Mouse (Mus musculus) midbrain, embryonic 15.5 days (tissue): Measurements from ENCODE around the gene Nebl. TPM values are rescaled to one million over a fixed set of nuclear protein-coding genes. Genes with fewer than 3 reads are reported as not detected.

Source experiments
- ATAC-seq: fragments of 200-750 bp; cut with Nextera tagmentation; replicated peaks from 2 replicates; pipeline ENCODE4 v1.8.0; 2017; ENCODE audit warnings: moderate TSS enrichment
- H3K27ac ChIP-seq: fragments of 300-500 bp; sonication (generic); 2 replicates; pipeline ENCODE4 v1.5.1; 2015; ENCODE audit warnings: mild to moderate bottlenecking, inconsistent platforms
- H3K27me3 ChIP-seq: fragments of 300-500 bp; sonication (generic); replicated peaks from 2 replicates; pipeline ENCODE4 v1.6.1; 2015; ENCODE audit warnings: inconsistent platforms
- H3K36me3 ChIP-seq: fragments of 300-500 bp; sonication (generic); replicated peaks from 2 replicates; pipeline ENCODE4 v1.6.1; 2015; ENCODE audit warnings: inconsistent platforms
- H3K4me1 ChIP-seq: fragments of 300-500 bp; sonication (generic); 2 replicates; pipeline ENCODE4 v1.6.1; 2015; ENCODE audit warnings: inconsistent platforms
- H3K4me2 ChIP-seq: fragments of 300-500 bp; sonication (generic); 2 replicates; pipeline ENCODE4 v1.6.1; 2015; ENCODE audit warnings: inconsistent platforms, mild to moderate bottlenecking, moderate library complexity
- H3K4me3 ChIP-seq: fragments of 300-500 bp; sonication (generic); 2 replicates; pipeline ENCODE4 v1.5.1; 2015; ENCODE audit warnings: mild to moderate bottlenecking, inconsistent platforms
- H3K9ac ChIP-seq: fragments of 300-500 bp; sonication (generic); 2 replicates; pipeline ENCODE4 v1.6.1; 2015; ENCODE audit warnings: mild to moderate bottlenecking, inconsistent platforms
- H3K9me3 ChIP-seq: fragments of 300-500 bp; sonication (generic); 2 replicates; pipeline ENCODE4 v1.6.1; 2016; ENCODE audit warnings: inconsistent platforms
- WGBS: fragments of 180-500 bp; shearing (Covaris S2); methylation state at CpG from one replicate; pipeline ENCODE4 v1.1.7; 2015; ENCODE audit warnings: mixed read lengths; 5-methylcytosine and 5-hydroxymethylcytosine counted together
- polyA plus RNA-seq: library from polyadenylated mRNA; unstranded; fragments of >200 nt; fragmentation: Nextera tagmentation; extraction: Ambion mirVana; gene quantifications from 2 replicates; pipeline ENCODE4 v1.2.1, GENCODE M21; 2015

The Nebl gene
- polyA plus RNA-seq, 1 experiment from 2014 or later = 11.7 TPM

DNA sequence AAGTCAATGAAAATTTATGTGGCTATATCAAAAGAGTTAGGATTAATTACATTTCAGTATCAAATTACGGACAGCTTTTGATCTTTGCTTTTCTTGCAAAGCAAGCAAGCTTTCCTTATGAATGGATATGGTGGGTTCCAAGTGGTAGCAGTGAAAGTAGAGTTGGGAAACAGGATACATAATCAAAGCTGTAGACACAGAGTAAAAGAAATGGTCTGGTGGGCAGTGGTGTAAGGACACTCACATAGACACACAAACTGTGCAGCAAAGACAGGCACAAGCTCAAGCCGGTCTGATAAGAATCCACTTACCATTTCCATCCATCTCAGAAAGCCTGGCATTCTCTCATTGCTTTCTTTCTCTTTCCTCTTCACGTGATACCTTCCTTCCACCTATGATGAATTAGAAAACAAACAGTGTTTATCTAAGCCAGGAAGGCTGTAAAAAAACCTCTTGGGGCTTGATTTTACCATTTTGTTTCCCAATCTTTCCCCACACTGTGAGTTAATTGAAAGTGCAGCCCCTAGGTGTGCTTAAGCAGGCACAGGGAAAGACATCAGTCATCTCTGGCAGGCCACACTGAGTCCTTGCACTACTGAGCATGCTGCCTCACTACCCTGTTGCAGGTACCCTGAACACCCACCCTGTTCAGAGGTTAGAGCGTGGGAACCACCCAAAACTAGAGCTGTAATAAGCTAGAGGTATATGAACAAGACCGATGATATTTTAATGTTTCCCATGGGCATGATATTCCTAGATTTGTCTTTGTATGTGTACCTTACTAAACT, 205.3 kb downstream of the Nebl start:
- Histone ChIP-seq H3K4me1 (peaks cover 18% of the 10 kb centered on the region), H3K27me3 (0 out of 2 replicates have a peak, but pooled peaks cover 2% of the 10 kb centered on the region), H3K27ac (no peak overlapping the region), H3K9me3 (no peaks in the 10 kb centered on the region), H3K4me3 (no peak overlapping the region), H3K36me3 (no peaks in the 10 kb centered on the region), H3K9ac (no peak overlapping the region), H3K4me2 (no peak overlapping the region)
- no peak for ATAC-seq
- WGBS = 80% methylated on average over 5 of the region's 5 CpGs

GRCm38 (mm10) chr2:17525211-17525610, 206.1 kb downstream of the Nebl start:
- peak; percentile 77 for ATAC-seq
- 0 out of 2 replicates have a peak, but pooled peaks cover 2% of the 10 kb centered on the region for H3K27me3 ChIP-seq
- peaks cover 18% of the 10 kb centered on the region for H3K4me1 ChIP-seq
- no peaks in the 10 kb centered on the region for H3K36me3 ChIP-seq
- H3K9ac ChIP-seq = no peak overlapping the region
- H3K27ac ChIP-seq = no peak overlapping the region
- WGBS = 32% methylated on average over 4 of the region's 4 CpGs
- no peak overlapping the region for H3K4me3 ChIP-seq
- H3K9me3 ChIP-seq = no peaks in the 10 kb centered on the region
- no peak overlapping the region for H3K4me2 ChIP-seq

DNA sequence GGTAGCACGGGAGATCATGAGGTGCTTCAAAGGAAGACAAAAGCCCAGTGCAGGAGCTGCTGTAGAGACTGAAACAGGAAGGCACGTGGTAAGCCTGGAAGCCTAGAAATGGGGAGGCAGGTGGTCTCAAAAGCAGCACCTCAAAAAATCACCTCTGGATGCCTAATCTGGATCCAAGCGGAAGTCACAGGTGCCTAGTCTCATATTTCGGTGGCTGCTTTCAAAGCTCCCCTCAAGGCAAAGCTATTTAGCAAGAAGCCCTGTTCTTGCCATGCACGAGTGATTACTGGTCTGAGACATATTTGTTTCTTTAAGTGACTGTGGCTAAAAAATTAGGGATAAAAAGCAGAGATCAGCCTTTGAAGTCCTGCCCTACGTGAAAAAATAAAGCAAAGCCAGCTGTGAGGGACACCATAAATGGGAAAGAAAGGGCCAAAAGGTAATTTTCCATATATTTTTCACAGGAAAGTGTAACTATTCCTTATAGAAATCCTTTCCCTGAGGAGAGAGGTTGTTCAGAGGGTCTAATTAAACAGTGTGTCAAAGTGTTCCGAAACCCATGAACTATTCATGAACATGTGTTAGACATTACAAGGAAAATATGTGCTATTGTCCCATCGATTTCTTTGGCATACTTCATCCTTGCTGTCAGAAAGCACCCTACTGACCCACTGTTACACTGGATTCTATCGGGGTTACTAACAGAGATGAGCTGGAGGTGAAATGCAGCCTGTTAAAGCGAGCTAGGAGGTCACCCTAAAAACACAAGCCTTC, 206.9 kb downstream of the Nebl start:
- no peak overlapping the region for H3K4me3 ChIP-seq
- no peaks in the 10 kb centered on the region for H3K9me3 ChIP-seq
- 35% methylated on average over 10 of the region's 10 CpGs for WGBS
- H3K36me3 ChIP-seq = no peaks in the 10 kb centered on the region
- ATAC-seq = peak; percentile 50
- no peak overlapping the region for H3K27ac ChIP-seq
- no peak overlapping the region for H3K4me2 ChIP-seq
- no peak overlapping the region for H3K9ac ChIP-seq
- H3K4me1 ChIP-seq = peaks cover 18% of the 10 kb centered on the region
- no peaks in the 10 kb centered on the region for H3K27me3 ChIP-seq

- no peak for ATAC-seq
- Histone ChIP-seq H3K9me3 (no peaks in the 10 kb centered on the region), H3K4me2 (no peak overlapping the region), H3K9ac (no peak overlapping the region), H3K36me3 (no peaks in the 10 kb centered on the region), H3K4me1 (peaks cover 18% of the 10 kb centered on the region), H3K27ac (no peak overlapping the region), H3K4me3 (no peak overlapping the region), H3K27me3 (no peaks in the 10 kb centered on the region)
- 54% methylated on average over 4 of the region's 4 CpGs for WGBS
These were observed 207.5 kb downstream of the Nebl start for GRCm38 (mm10) chr2:17523791-17524190.

GRCm38 (mm10) chr2:17515686-17516085, 215.6 kb downstream of the Nebl start:
- 83% methylated on average over 2 of the region's 2 CpGs for WGBS
- Histone ChIP-seq H3K4me1 (peaks cover 9% of the 10 kb centered on the region; the same call in 1 of the 2 replicates), H3K27me3 (no peaks in the 10 kb centered on the region), H3K27ac (no peak overlapping the region), H3K4me3 (no peak overlapping the region), H3K4me2 (no peak overlapping the region), H3K9me3 (no peaks in the 10 kb centered on the region), H3K36me3 (no peaks in the 10 kb centered on the region), H3K9ac (no peak overlapping the region)
- ATAC-seq = 0 out of 2 replicates have a peak, but pooled peaks have one; percentile 27

- H3K27ac ChIP-seq = no peak overlapping the region
- H3K4me3 ChIP-seq = no peak overlapping the region
- H3K4me2 ChIP-seq = peak overlapping the region; percentile 28; the same call in 1 of the 2 replicates
- no peaks in the 10 kb centered on the region for H3K27me3 ChIP-seq
- H3K4me1 ChIP-seq = peaks cover 9% of the 10 kb centered on the region; the same call in 1 of the 2 replicates
- 36% methylated on average over 12 of the region's 12 CpGs for WGBS
- no peaks in the 10 kb centered on the region for H3K36me3 ChIP-seq
- ATAC-seq = 0 out of 2 replicates have a peak, but pooled peaks have one; percentile 31
- no peaks in the 10 kb centered on the region for H3K9me3 ChIP-seq
- H3K9ac ChIP-seq = no peak overlapping the region
These were observed 216.5 kb downstream of the Nebl start for GRCm38 (mm10) chr2:17514765-17515164.

- ATAC-seq = no peak
- H3K4me2 ChIP-seq = no peak overlapping the region
- H3K27me3 ChIP-seq = no peaks in the 10 kb centered on the region
- peaks cover 9% of the 10 kb centered on the region; the same call in 1 of the 2 replicates for H3K4me1 ChIP-seq
- no peak overlapping the region for H3K27ac ChIP-seq
- 53% methylated on average over 1 of the region's 1 CpGs for WGBS
- no peaks in the 10 kb centered on the region for H3K9me3 ChIP-seq
- H3K9ac ChIP-seq = no peak overlapping the region
- H3K36me3 ChIP-seq = no peaks in the 10 kb centered on the region
- no peak overlapping the region for H3K4me3 ChIP-seq
These were observed 221.3 kb downstream of the Nebl start for GRCm38 (mm10) chr2:17509942-17510341.

DNA sequence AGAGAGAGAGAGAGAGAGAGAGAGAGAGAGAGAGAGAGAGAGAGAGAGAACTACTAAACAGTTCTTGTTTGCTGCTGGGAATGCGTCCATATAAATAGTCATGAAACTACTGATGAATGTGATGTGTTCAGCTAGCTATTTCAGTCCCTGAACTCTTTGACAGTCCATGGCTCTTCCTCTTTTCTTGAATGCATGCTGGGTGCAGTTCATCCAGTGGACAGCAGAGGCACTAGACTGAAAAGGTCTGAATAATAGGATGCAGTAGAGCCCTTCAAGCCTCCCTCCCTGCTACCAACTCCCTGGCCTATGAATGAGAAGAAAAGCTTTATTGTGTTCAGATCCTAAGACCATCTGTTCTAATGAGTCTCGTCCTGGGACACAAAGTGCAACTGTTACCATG, 223.9 kb downstream of the Nebl start:
- no peaks in the 10 kb centered on the region for H3K27me3 ChIP-seq
- H3K36me3 ChIP-seq = no peaks in the 10 kb centered on the region
- H3K9me3 ChIP-seq = no peaks in the 10 kb centered on the region
- WGBS = 79% methylated on average over 2 of the region's 2 CpGs
- ATAC-seq = no peak
- no peak overlapping the region for H3K4me3 ChIP-seq
- H3K4me2 ChIP-seq = no peak overlapping the region
- no peak overlapping the region for H3K27ac ChIP-seq
- H3K4me1 ChIP-seq = no peaks in the 10 kb centered on the region
- H3K9ac ChIP-seq = no peak overlapping the region

GRCm38 (mm10) chr2:17504115-17504774, 227.0 kb downstream of the Nebl start:
- ATAC-seq = no peak
- WGBS = 83% methylated on average over 6 of the region's 6 CpGs
- no peaks in the 10 kb centered on the region for H3K27me3 ChIP-seq
- no peak overlapping the region for H3K4me2 ChIP-seq
- H3K4me1 ChIP-seq = no peaks in the 10 kb centered on the region
- no peak overlapping the region for H3K27ac ChIP-seq
- no peaks in the 10 kb centered on the region for H3K9me3 ChIP-seq
- no peak overlapping the region for H3K4me3 ChIP-seq
- H3K9ac ChIP-seq = no peak overlapping the region
- H3K36me3 ChIP-seq = no peaks in the 10 kb centered on the region

GRCm38 (mm10) chr2:17501075-17501474, 230.2 kb downstream of the Nebl start:
- Histone ChIP-seq H3K4me2 (no peak overlapping the region), H3K9ac (no peak overlapping the region), H3K36me3 (no peaks in the 10 kb centered on the region), H3K9me3 (no peaks in the 10 kb centered on the region), H3K27me3 (no peaks in the 10 kb centered on the region), H3K27ac (no peak overlapping the region), H3K4me1 (no peaks in the 10 kb centered on the region), H3K4me3 (no peak overlapping the region)
- 94% methylated on average over 3 of the region's 3 CpGs for WGBS
- ATAC-seq = no peak

DNA sequence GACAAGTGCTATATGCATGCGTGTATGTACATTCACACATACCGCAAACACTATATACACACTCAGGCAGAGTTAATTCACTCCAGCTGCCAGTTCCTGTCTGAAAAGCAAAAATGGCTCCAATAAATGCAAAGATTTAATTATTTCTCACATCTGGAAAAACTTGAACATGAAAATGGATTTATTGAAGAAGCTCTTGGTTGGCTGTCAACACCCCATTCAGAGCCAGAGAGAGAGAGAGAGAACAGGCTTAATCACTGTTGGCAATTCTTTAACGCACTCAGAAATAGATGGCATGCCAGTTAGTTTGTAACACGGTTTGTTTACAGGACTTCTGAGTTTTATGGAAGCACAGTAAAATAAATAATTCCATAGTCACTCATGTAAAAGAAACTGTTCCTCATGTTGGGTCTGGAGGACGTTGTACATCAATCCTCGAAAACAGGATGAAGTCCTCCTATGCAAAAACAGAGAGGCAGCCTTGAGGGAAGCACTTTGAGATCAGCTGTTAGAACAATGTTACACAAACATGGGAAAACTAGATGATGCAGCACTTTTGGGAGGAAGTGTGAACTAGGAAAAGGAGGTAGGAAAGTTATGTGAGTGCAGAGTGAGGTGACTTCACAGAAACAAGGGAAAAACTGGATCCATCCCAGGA, 265.6 kb downstream of the Nebl start:
- no peaks in the 10 kb centered on the region for H3K9me3 ChIP-seq
- no peaks in the 10 kb centered on the region for H3K36me3 ChIP-seq
- no peak overlapping the region for H3K4me3 ChIP-seq
- no peaks in the 10 kb centered on the region for H3K4me1 ChIP-seq
- H3K4me2 ChIP-seq = no peak overlapping the region
- WGBS = 88% methylated on average over 6 of the region's 6 CpGs
- ATAC-seq = no peak
- no peaks in the 10 kb centered on the region for H3K27me3 ChIP-seq
- H3K27ac ChIP-seq = no peak overlapping the region
- no peak overlapping the region for H3K9ac ChIP-seq

DNA sequence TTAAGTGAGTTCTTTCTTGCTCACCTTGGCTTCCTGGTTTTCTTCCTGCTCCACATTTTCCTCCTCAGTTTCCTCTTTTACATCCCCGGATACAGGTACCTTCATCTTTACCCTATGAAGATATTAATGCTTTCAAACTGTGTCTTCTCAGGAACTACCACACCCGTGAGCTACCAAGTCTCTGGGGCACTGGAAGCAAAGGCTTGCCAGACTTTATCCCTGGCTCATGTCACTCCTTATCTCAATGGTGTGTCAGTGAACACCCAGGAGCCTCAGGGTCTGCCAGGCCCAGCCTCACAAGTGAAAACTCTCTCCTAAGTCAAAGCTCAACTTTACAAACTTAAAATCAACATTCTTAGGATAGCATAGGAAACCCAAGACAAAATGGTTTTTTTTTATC, 270.8 kb downstream of the Nebl start:
- no peak for ATAC-seq
- H3K27me3 ChIP-seq = no peaks in the 10 kb centered on the region
- H3K4me3 ChIP-seq = no peak overlapping the region
- H3K27ac ChIP-seq = no peak overlapping the region
- H3K36me3 ChIP-seq = no peaks in the 10 kb centered on the region
- H3K4me2 ChIP-seq = no peak overlapping the region
- no peak overlapping the region for H3K9ac ChIP-seq
- H3K9me3 ChIP-seq = no peaks in the 10 kb centered on the region
- 91% methylated on average over 2 of the region's 2 CpGs for WGBS
- no peaks in the 10 kb centered on the region for H3K4me1 ChIP-seq
